Mouse (Mus musculus): ENCODE data around the gene Olfr1020. TPM values are rescaled to one million over a fixed set of nuclear protein-coding genes. Genes with fewer than 3 reads are reported as not detected.

Olfr1020 gene
- not detected in 2 replicates for polyA plus RNA-seq (2015; fragmentation: Nextera tagmentation; extraction: Ambion mirVana)

GRCm38 (mm10) chr2:85846730-85847129 is at the start of gene Olfr1020:
Gene Olfr1020, plus strand, starts transcription at chr2:85847030.
- no peaks in the 10 kb centered on the region for H3K36me3 ChIP-seq
- no peak for ATAC-seq (ENCODE audit: insufficient number of reproducible peaks, low FRiP score, low TSS enrichment, low read depth)
- H3K9me3 ChIP-seq (replicated peaks) = no peaks in the 10 kb centered on the region
- no peaks in the 10 kb centered on the region for H3K4me1 ChIP-seq
- H3K9ac ChIP-seq = no peak within 1 kb of the TSS
- no peak within 1 kb of the TSS for H3K27ac ChIP-seq (replicated peaks)
- 57% methylated on average over 1 of the region's 1 CpGs for WGBS
- no peak within 1 kb of the TSS for H3K4me2 ChIP-seq (replicated peaks)
- no peak within 1 kb of the TSS for H3K4me3 ChIP-seq (replicated peaks)
- no peaks in the 10 kb centered on the region for H3K27me3 ChIP-seq

- Histone ChIP-seq H3K36me3 (no peaks in the 10 kb centered on the region), H3K27me3 (no peaks in the 10 kb centered on the region), H3K9ac (no peak within 1 kb of the TSS), H3K4me2 (replicated peaks) (no peak within 1 kb of the TSS), H3K9me3 (replicated peaks) (no peaks in the 10 kb centered on the region), H3K27ac (replicated peaks) (no peak within 1 kb of the TSS), H3K4me1 (no peaks in the 10 kb centered on the region), H3K4me3 (replicated peaks) (no peak within 1 kb of the TSS)
- 89% methylated on average over 2 of the region's 2 CpGs for WGBS
- ATAC-seq (ENCODE audit: insufficient number of reproducible peaks, low FRiP score, low TSS enrichment, low read depth) = no peak
Measured at GRCm38 (mm10) chr2:85802444-85802843, 44.4 kb upstream of the Olfr1020 start, which contains the start of gene Olfr1016. Gene Olfr1016, minus strand, starts transcription at chr2:85802544.

DNA sequence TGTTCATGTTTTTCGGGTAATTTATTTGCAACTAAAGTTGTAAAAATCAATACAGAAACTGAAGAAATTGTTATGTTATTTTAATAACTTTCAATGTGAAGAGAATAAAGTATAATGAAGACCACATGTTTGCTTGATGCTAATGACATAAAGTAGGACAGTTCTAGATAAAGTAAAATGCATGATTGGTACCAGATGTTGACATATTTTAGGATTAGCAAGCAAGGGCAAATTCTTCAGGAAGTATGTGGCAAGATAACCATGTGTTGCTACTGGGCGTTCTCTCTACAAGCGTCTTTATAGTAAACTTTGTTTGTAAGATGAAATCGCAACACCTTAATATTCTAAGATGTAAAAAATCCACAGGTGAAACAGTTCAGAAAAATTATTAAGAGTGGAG is 42.3 kb upstream of the Olfr1020 start:
- Histone ChIP-seq H3K4me3 (replicated peaks) (no peak overlapping the region), H3K27me3 (no peaks in the 10 kb centered on the region), H3K9me3 (replicated peaks) (no peaks in the 10 kb centered on the region), H3K9ac (no peak overlapping the region), H3K27ac (replicated peaks) (no peak overlapping the region), H3K36me3 (no peaks in the 10 kb centered on the region), H3K4me2 (replicated peaks) (no peak overlapping the region), H3K4me1 (no peaks in the 10 kb centered on the region)
- WGBS = 46% methylated on average over 4 of the region's 4 CpGs
- ATAC-seq (ENCODE audit: insufficient number of reproducible peaks, low FRiP score, low TSS enrichment, low read depth) = no peak

DNA sequence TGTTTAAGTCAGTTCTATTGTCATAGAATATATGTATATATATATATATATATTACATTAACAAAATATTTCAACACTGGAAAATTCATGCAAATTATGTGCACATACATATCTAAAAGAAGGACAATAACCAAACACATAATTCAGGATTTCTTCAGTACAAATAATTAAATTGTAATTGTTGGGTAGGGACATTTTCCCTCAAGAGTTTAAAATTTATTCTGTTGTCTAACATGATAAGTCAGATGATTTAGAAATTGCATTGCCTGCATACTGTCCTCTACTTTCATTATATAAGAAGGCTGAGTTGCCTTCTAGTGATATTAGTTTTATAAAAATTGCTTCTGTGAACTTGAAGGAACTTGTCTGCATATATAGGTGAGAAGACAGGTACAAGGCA is 28.7 kb upstream of the Olfr1020 start, which contains the start of gene Olfr1018:
Gene Olfr1018 (plus strand): TSS at position 301 of the 400 bp plus-strand sequence.
- no peak for ATAC-seq (ENCODE audit: insufficient number of reproducible peaks, low FRiP score, low TSS enrichment, low read depth)
- no peak within 1 kb of the TSS for H3K4me3 ChIP-seq (replicated peaks)
- H3K9ac ChIP-seq = no peak within 1 kb of the TSS
- H3K27me3 ChIP-seq = no peaks in the 10 kb centered on the region
- no peaks in the 10 kb centered on the region for H3K4me1 ChIP-seq
- no peak within 1 kb of the TSS for H3K4me2 ChIP-seq (replicated peaks)
- H3K9me3 ChIP-seq (replicated peaks) = no peaks in the 10 kb centered on the region
- no peak within 1 kb of the TSS for H3K27ac ChIP-seq (replicated peaks)
- H3K36me3 ChIP-seq = no peaks in the 10 kb centered on the region

DNA sequence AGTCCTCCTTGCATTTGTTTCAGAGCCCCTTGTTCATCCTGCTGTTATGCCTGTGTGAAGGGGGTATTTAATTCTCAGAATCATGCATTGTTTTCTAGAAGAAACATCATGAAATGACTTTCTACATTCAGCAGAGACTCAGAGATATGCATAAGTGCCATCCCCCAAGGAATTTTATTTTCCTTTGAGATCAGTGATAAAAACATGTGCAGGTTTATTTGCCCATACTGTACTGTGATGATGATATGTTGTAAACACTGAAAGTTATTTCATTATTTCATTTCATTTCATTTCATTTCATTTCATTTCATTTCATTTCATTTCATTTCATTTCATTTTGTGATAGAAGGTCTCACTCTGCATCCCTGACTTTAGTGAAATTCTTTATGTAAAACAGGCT is 1.4 kb upstream of the Olfr1020 start, which contains the start of gene Olfr1019:
Gene Olfr1019 (minus strand): TSS at position 101 of the 400 bp plus-strand sequence.
- no peaks in the 10 kb centered on the region for H3K27me3 ChIP-seq
- ATAC-seq (ENCODE audit: insufficient number of reproducible peaks, low FRiP score, low TSS enrichment, low read depth) = no peak
- H3K9me3 ChIP-seq (replicated peaks) = no peaks in the 10 kb centered on the region
- no peak within 1 kb of the TSS for H3K4me3 ChIP-seq (replicated peaks)
- H3K4me2 ChIP-seq (replicated peaks) = no peak within 1 kb of the TSS
- no peak within 1 kb of the TSS for H3K27ac ChIP-seq (replicated peaks)
- H3K9ac ChIP-seq = no peak within 1 kb of the TSS
- no peaks in the 10 kb centered on the region for H3K4me1 ChIP-seq
- H3K36me3 ChIP-seq = no peaks in the 10 kb centered on the region

GRCm38 (mm10) chr2:85868294-85868693 is 21.5 kb downstream of the Olfr1020 start, which contains the start of gene Olfr1022:
Gene Olfr1022, plus strand, starts transcription at chr2:85868594.
- Histone ChIP-seq H3K9ac (no peak within 1 kb of the TSS), H3K36me3 (no peaks in the 10 kb centered on the region), H3K4me2 (replicated peaks) (no peak within 1 kb of the TSS), H3K27ac (replicated peaks) (no peak within 1 kb of the TSS), H3K9me3 (replicated peaks) (no peaks in the 10 kb centered on the region), H3K4me1 (no peaks in the 10 kb centered on the region), H3K4me3 (replicated peaks) (no peak within 1 kb of the TSS), H3K27me3 (no peaks in the 10 kb centered on the region)
- WGBS = 59% methylated on average over 2 of the region's 2 CpGs
- ATAC-seq (ENCODE audit: insufficient number of reproducible peaks, low FRiP score, low TSS enrichment, low read depth) = no peak

DNA sequence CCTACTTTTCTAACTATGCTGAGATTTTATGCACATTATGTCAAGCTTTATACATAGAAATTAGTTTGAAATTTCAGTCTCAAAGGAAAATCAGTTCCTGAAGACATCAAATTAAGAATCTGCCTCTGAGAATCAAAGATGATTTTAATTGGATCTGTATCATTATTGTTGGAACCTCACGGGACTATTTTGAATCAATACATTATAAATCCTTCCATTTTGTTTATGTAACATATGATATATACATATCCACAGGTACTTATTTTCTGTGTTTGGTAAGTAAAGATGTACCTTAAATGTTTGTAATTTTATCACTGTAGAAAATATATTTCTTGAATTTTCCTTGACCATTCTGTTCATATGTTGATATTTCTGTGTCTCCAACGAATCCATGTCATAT is 38.5 kb downstream of the Olfr1020 start, which contains the start of gene Olfr1023:
Gene Olfr1023 (plus strand): TSS at position 301 of the 400 bp plus-strand sequence.
- H3K9ac ChIP-seq = no peak within 1 kb of the TSS
- H3K4me3 ChIP-seq (replicated peaks) = no peak within 1 kb of the TSS
- H3K4me1 ChIP-seq = no peaks in the 10 kb centered on the region
- no peak within 1 kb of the TSS for H3K27ac ChIP-seq (replicated peaks)
- H3K36me3 ChIP-seq = no peaks in the 10 kb centered on the region
- WGBS = 65% methylated on average over 2 of the region's 2 CpGs
- H3K27me3 ChIP-seq = no peaks in the 10 kb centered on the region
- no peak for ATAC-seq (ENCODE audit: insufficient number of reproducible peaks, low FRiP score, low TSS enrichment, low read depth)
- no peak within 1 kb of the TSS for H3K4me2 ChIP-seq (replicated peaks)
- no peaks in the 10 kb centered on the region for H3K9me3 ChIP-seq (replicated peaks)

Other genes starting within 250 kb of the Olfr1020 start
- not detected in 2 replicates for gene Olfr1000, start 235.1 kb upstream of the Olfr1020 start, polyA plus RNA-seq (2015; fragmentation: Nextera tagmentation; extraction: Ambion mirVana)
- gene Olfr1002, start 196.3 kb upstream of the Olfr1020 start, polyA plus RNA-seq (2015; fragmentation: Nextera tagmentation; extraction: Ambion mirVana) = 0.11 TPM in 1 of 2 replicates, not detected in the other
- gene Olfr154, start 182.6 kb upstream of the Olfr1020 start, polyA plus RNA-seq (2015; fragmentation: Nextera tagmentation; extraction: Ambion mirVana) = not detected in 2 replicates
- gene Olfr1006, start 168.3 kb upstream of the Olfr1020 start, polyA plus RNA-seq (2015; fragmentation: Nextera tagmentation; extraction: Ambion mirVana) = 0.13 TPM in 1 of 2 replicates, not detected in the other
- not detected in 2 replicates for gene Olfr1008, start 157.6 kb upstream of the Olfr1020 start, polyA plus RNA-seq (2015; fragmentation: Nextera tagmentation; extraction: Ambion mirVana)
- not detected in 2 replicates for gene Olfr1009, start 131.6 kb upstream of the Olfr1020 start, polyA plus RNA-seq (2015; fragmentation: Nextera tagmentation; extraction: Ambion mirVana)
- 0.25 TPM in 1 of 2 replicates, not detected in the other for gene Olfr1012, start 84.3 kb upstream of the Olfr1020 start, polyA plus RNA-seq (2015; fragmentation: Nextera tagmentation; extraction: Ambion mirVana)
- 0.12 TPM in 1 of 2 replicates, not detected in the other for gene Olfr1013, start 79.9 kb upstream of the Olfr1020 start, polyA plus RNA-seq (2015; fragmentation: Nextera tagmentation; extraction: Ambion mirVana)
- gene Olfr1014, start 74.3 kb upstream of the Olfr1020 start, polyA plus RNA-seq (2015; fragmentation: Nextera tagmentation; extraction: Ambion mirVana) = not detected in 2 replicates
- gene Olfr1015, start 65.0 kb upstream of the Olfr1020 start, polyA plus RNA-seq (2015; fragmentation: Nextera tagmentation; extraction: Ambion mirVana) = 0.07 and 0.47 TPM in 2 replicates
- gene Olfr1016, start 44.5 kb upstream of the Olfr1020 start, polyA plus RNA-seq (2015; fragmentation: Nextera tagmentation; extraction: Ambion mirVana) = 0.23 TPM in 1 of 2 replicates, not detected in the other
- gene Olfr1018, start 28.6 kb upstream of the Olfr1020 start, polyA plus RNA-seq (2015; fragmentation: Nextera tagmentation; extraction: Ambion mirVana) = not detected in 2 replicates
- gene Olfr1019, start 1.5 kb upstream of the Olfr1020 start, polyA plus RNA-seq (2015; fragmentation: Nextera tagmentation; extraction: Ambion mirVana) = not detected in 2 replicates
- gene Olfr1022, start 21.6 kb downstream of the Olfr1020 start, polyA plus RNA-seq (2015; fragmentation: Nextera tagmentation; extraction: Ambion mirVana) = not detected in 2 replicates
- not detected in 2 replicates for gene Olfr1023, start 38.6 kb downstream of the Olfr1020 start, polyA plus RNA-seq (2015; fragmentation: Nextera tagmentation; extraction: Ambion mirVana)
- gene Olfr1024, start 58.0 kb downstream of the Olfr1020 start, polyA plus RNA-seq (2015; fragmentation: Nextera tagmentation; extraction: Ambion mirVana) = not detected in 2 replicates
- 0.59 and 0.84 TPM in 2 replicates for gene Olfr1025-ps1, start 68.2 kb downstream of the Olfr1020 start, polyA plus RNA-seq (2015; fragmentation: Nextera tagmentation; extraction: Ambion mirVana)
- 0.38 and 0.69 TPM in 2 replicates for gene Olfr1026, start 74.5 kb downstream of the Olfr1020 start, polyA plus RNA-seq (2015; fragmentation: Nextera tagmentation; extraction: Ambion mirVana)
- gene Olfr1028, start 103.4 kb downstream of the Olfr1020 start, polyA plus RNA-seq (2015; fragmentation: Nextera tagmentation; extraction: Ambion mirVana) = 0.09 and 0.17 TPM in 2 replicates
- gene Olfr1029, start 126.9 kb downstream of the Olfr1020 start, polyA plus RNA-seq (2015; fragmentation: Nextera tagmentation; extraction: Ambion mirVana) = 0.08 and 0.17 TPM in 2 replicates
- 0.11 and 0.12 TPM in 2 replicates for gene Olfr1030, start 132.2 kb downstream of the Olfr1020 start, polyA plus RNA-seq (2015; fragmentation: Nextera tagmentation; extraction: Ambion mirVana)
- gene Olfr1031, start 143.3 kb downstream of the Olfr1020 start, polyA plus RNA-seq (2015; fragmentation: Nextera tagmentation; extraction: Ambion mirVana) = 0.37 and 0.39 TPM in 2 replicates
- 0.27 TPM in 1 of 2 replicates, not detected in the other for gene Olfr1032, start 158.5 kb downstream of the Olfr1020 start, polyA plus RNA-seq (2015; fragmentation: Nextera tagmentation; extraction: Ambion mirVana)
- gene Olfr1033, start 173.6 kb downstream of the Olfr1020 start, polyA plus RNA-seq (2015; fragmentation: Nextera tagmentation; extraction: Ambion mirVana) = 0.14 and 0.79 TPM in 2 replicates
- 0.04 and 0.09 TPM in 2 replicates for gene Olfr1034, start 198.8 kb downstream of the Olfr1020 start, polyA plus RNA-seq (2015; fragmentation: Nextera tagmentation; extraction: Ambion mirVana)
- gene Olfr1036, start 227.0 kb downstream of the Olfr1020 start, polyA plus RNA-seq (2015; fragmentation: Nextera tagmentation; extraction: Ambion mirVana) = not detected in 2 replicates
- 0.14 TPM in 1 of 2 replicates, not detected in the other for gene Olfr1037, start 240.4 kb downstream of the Olfr1020 start, polyA plus RNA-seq (2015; fragmentation: Nextera tagmentation; extraction: Ambion mirVana)